Mouse (Mus musculus): ENCODE measurements around the gene Pbp2. TPM values are rescaled to one million over a fixed set of nuclear protein-coding genes. Genes with fewer than 3 reads are reported as not detected.

The Pbp2 gene
- polyA plus RNA-seq, 1 experiment from 2014 or later: 0.31 TPM

- Histone ChIP-seq H3K4me1 (ENCODE audit: control insufficient read depth, insufficient read depth, low read length) (no peaks in the 10 kb centered on the region), H3K36me3 (ENCODE audit: control insufficient read depth, insufficient read depth, low read length) (no peaks in the 10 kb centered on the region), H3K4me3 (ENCODE audit: low read depth, low read length) (no peak overlapping the region), H3K9ac (ENCODE audit: low read depth, low read length) (no peak overlapping the region), H3K9me3 (ENCODE audit: control insufficient read depth, low read length) (peaks cover 7% of the 10 kb centered on the region; the same call in 1 of the 2 replicates), H3K27me3 (replicated peaks; ENCODE audit: control insufficient read depth, insufficient read depth, low read length) (no peaks in the 10 kb centered on the region), H3K4me2 (ENCODE audit: low read depth, low read length) (no peak overlapping the region), H3K27ac (replicated peaks; ENCODE audit: low read depth, low read length) (no peak overlapping the region)
- 85% methylated on average over 9 of the region's 9 CpGs for WGBS
- ATAC-seq (ENCODE audit: low read depth) (no peak), DNase-seq (ENCODE audit: low spot score) (no peak)
Measured at GRCm38 (mm10) chr6:135261124-135261523, 49.1 kb downstream of the Pbp2 start.

- Histone ChIP-seq H3K4me2 (ENCODE audit: low read depth, low read length) (no peak overlapping the region), H3K36me3 (ENCODE audit: control insufficient read depth, insufficient read depth, low read length) (no peaks in the 10 kb centered on the region), H3K27ac (replicated peaks; ENCODE audit: low read depth, low read length) (no peak overlapping the region), H3K4me1 (ENCODE audit: control insufficient read depth, insufficient read depth, low read length) (no peaks in the 10 kb centered on the region), H3K27me3 (replicated peaks; ENCODE audit: control insufficient read depth, insufficient read depth, low read length) (no peaks in the 10 kb centered on the region), H3K9me3 (ENCODE audit: control insufficient read depth, low read length) (peaks cover 7% of the 10 kb centered on the region; the same call in 1 of the 2 replicates), H3K9ac (ENCODE audit: low read depth, low read length) (no peak overlapping the region), H3K4me3 (ENCODE audit: low read depth, low read length) (no peak overlapping the region)
- ATAC-seq (ENCODE audit: low read depth) (no peak), DNase-seq (ENCODE audit: low spot score) (no peak)
- WGBS: 92% methylated on average over 6 of the region's 6 CpGs
Measured at GRCm38 (mm10) chr6:135260435-135260834, 49.8 kb downstream of the Pbp2 start.

Other genes with a start within 250 kb of the Pbp2 start
- 4.4 and 5.2 TPM in 2 replicates for gene Gprc5a, start 244.8 kb downstream of the Pbp2 start, polyA plus RNA-seq (2014; fragmentation: Nextera tagmentation; extraction: Ambion mirVana)
- 0.21 TPM in 1 of 2 replicates, not detected in the other for gene Gprc5d, start 192.1 kb downstream of the Pbp2 start, polyA plus RNA-seq (2014; fragmentation: Nextera tagmentation; extraction: Ambion mirVana)
- 21.0 and 23.7 TPM in 2 replicates for gene Fam234b, start 112.4 kb downstream of the Pbp2 start, polyA plus RNA-seq (2014; fragmentation: Nextera tagmentation; extraction: Ambion mirVana)
- gene Hebp1, start 112.4 kb downstream of the Pbp2 start, polyA plus RNA-seq (2014; fragmentation: Nextera tagmentation; extraction: Ambion mirVana): 7.4 and 12.2 TPM in 2 replicates
- gene Gsg1, start 56.1 kb downstream of the Pbp2 start, polyA plus RNA-seq (2014; fragmentation: Nextera tagmentation; extraction: Ambion mirVana): 0.93 and 1.3 TPM in 2 replicates
- 56.5 and 70.8 TPM in 2 replicates for gene Emp1, start 52.1 kb upstream of the Pbp2 start, polyA plus RNA-seq (2014; fragmentation: Nextera tagmentation; extraction: Ambion mirVana)

Measured in embryonic facial prominence, embryonic 14.5 days (tissue).